Mouse (Mus musculus): ENCODE measurements around the gene Tagln2. TPM values are rescaled to one million over a fixed set of nuclear protein-coding genes. Genes with fewer than 3 reads are reported as not detected.

Gene Tagln2
- total RNA-seq, 1 experiment = 131 TPM

DNA sequence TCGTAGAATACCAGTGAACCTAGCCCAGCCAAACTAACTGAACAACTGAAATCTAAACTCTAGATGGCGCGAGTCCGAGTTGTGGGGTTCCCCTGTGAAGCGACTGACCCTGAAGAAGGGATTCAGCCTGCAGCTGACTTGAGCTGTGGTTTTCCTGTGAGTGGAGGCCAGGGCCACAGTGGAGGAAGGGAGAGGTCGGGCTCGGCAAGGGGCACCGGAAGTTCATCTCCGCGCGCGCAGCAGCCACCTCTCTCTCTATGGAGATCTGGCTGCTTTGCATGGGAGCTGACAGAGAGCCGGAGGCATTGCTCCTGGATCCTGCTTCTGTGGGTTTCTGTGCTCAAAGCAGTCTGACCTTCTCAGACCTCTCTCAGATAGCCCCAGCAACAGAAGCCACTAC lies 13.1 kb downstream of the Tagln2 start:
- Histone ChIP-seq H3K36me3 (ENCODE audit: control insufficient read depth, insufficient read depth, low read length, poor library complexity, severe bottlenecking) (no peaks in the 10 kb centered on the region), H3K4me1 (ENCODE audit: control insufficient read depth in 2 of 2, insufficient read depth in 2 of 2, low read length in 2 of 2, poor library complexity in 1 of 2) (peaks cover 2 to 28% of the 10 kb centered on the region in 2 experiments; a peak in 3 of 4 replicates), H3K9me3 (ENCODE audit: control insufficient read depth, insufficient read depth, low read depth, low read length) (no peaks in the 10 kb centered on the region), H3K27ac (ENCODE audit: insufficient read depth, low read depth, low read length, poor library complexity, severe bottlenecking) (no peak overlapping the region), H3K9ac (ENCODE audit: insufficient read depth, low read depth, low read length, poor library complexity, severe bottlenecking) (no peak overlapping the region), H3K4me3 (ENCODE audit: insufficient read depth in 1 of 2, low read depth in 1 of 2, low read length in 2 of 2, poor library complexity in 1 of 2, severe bottlenecking in 1 of 2) (peak overlapping the region in 1 of 2 experiments; percentile 22; a peak in 1 of 4 replicates)
- in situ Hi-C loops (cut with MboI; ENCODE audit: low sequenced_read_pairs in 2 of 2, unreplicated experiment in 2 of 2) = no loop called here
- TF ChIP-seq MAFK (IDR thresholded peaks at IDR 0.05; ENCODE audit: insufficient read depth, low read depth, low read length) = no peak
- no peak for TF ChIP-seq CHD2 (IDR thresholded peaks at IDR 0.05; ENCODE audit: low read depth, low read length)
- no peak for TF ChIP-seq HCFC1 (IDR thresholded peaks at IDR 0.05; ENCODE audit: borderline replicate concordance, insufficient read depth, low read length)
- TF ChIP-seq ZNF384 (IDR thresholded peaks at IDR 0.05; ENCODE audit: low read depth, low read length) = no peak
- TF ChIP-seq ZC3H11A (IDR thresholded peaks at IDR 0.05; ENCODE audit: borderline replicate concordance, low read depth, low read length) = no peak
- no peak for DNase-seq (ENCODE audit: low read depth, low spot score)

DNA sequence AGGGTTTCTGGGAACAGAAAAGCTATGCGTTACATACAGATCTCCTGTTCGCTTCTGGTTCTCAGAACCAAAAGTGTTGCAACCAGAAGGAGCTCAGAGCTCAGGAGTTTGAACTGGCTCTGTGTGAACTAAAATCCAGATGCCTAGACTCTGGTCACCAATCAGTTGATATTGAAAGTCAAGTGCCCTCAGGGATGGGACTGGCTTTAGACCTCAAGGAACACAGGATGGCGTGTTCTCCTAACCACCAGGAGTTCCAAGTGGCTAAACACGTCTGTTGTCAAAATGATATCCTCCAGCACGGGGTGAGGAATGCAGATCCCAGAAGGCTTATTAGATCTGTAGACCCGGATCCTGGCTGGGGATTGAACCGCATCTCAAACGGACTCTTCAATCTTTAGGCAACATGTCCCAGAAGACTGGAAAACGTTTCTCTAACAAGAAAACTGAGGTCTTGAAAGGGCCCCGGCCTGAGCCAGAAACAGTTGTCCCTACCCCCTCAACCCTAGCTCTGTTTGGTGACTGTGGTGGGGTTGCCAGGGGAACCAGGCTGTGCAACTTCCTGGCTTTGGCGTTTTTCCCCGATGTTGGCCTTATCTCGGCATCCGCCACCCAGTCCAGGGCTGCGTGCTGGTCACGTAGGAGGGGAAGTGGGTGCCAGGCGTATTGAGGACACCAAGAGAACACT lies 13.8 kb downstream of the Tagln2 start:
- Histone ChIP-seq H3K4me1 (ENCODE audit: control insufficient read depth in 2 of 2, insufficient read depth in 2 of 2, low read length in 2 of 2, poor library complexity in 1 of 2) (peaks cover 2 to 28% of the 10 kb centered on the region in 2 experiments; a peak in 3 of 4 replicates), H3K27ac (ENCODE audit: insufficient read depth, low read depth, low read length, poor library complexity, severe bottlenecking) (no peak overlapping the region), H3K9ac (ENCODE audit: insufficient read depth, low read depth, low read length, poor library complexity, severe bottlenecking) (peak overlapping the region; percentile 4; the same call in 1 of the 2 replicates), H3K9me3 (ENCODE audit: control insufficient read depth, insufficient read depth, low read depth, low read length) (no peaks in the 10 kb centered on the region), H3K36me3 (ENCODE audit: control insufficient read depth, insufficient read depth, low read length, poor library complexity, severe bottlenecking) (no peaks in the 10 kb centered on the region), H3K4me3 (ENCODE audit: insufficient read depth in 1 of 2, low read depth in 1 of 2, low read length in 2 of 2, poor library complexity in 1 of 2, severe bottlenecking in 1 of 2) (peak overlapping the region in 1 of 2 experiments; percentile 22; a peak in 1 of 4 replicates)
- DNase-seq (ENCODE audit: low read depth, low spot score) = no peak
- TF ChIP-seq ZC3H11A (IDR thresholded peaks at IDR 0.05; ENCODE audit: borderline replicate concordance, low read depth, low read length) (no peak), CHD2 (IDR thresholded peaks at IDR 0.05; ENCODE audit: low read depth, low read length) (no peak), ZNF384 (IDR thresholded peaks at IDR 0.05; ENCODE audit: low read depth, low read length) (no peak), MAFK (IDR thresholded peaks at IDR 0.05; ENCODE audit: insufficient read depth, low read depth, low read length) (no peak)
- in situ Hi-C loops (cut with MboI; ENCODE audit: low sequenced_read_pairs in 2 of 2, unreplicated experiment in 2 of 2) = no loop called here

DNA sequence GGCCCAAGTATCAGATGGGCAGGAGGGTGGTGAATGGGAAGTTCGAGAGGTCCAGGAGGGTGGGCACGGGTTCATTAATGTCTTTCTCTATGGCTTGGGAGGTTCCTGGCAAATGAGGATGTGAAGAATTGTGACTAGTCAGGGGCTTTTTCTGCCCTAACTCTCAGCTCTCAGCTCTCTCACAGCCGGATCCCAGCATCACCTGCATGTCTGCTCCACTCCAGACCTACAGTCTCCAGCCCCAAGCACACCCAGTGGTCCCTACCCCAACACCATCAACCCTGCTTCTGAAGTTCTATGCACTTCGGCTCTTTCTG lies 14.3 kb downstream of the Tagln2 start:
- DNase-seq (ENCODE audit: low read depth, low spot score) = no peak
- TF ChIP-seq CHD2 (IDR thresholded peaks at IDR 0.05; ENCODE audit: low read depth, low read length) (no peak), HCFC1 (IDR thresholded peaks at IDR 0.05; ENCODE audit: borderline replicate concordance, insufficient read depth, low read length) (no peak), MAFK (IDR thresholded peaks at IDR 0.05; ENCODE audit: insufficient read depth, low read depth, low read length) (no peak), ZNF384 (IDR thresholded peaks at IDR 0.05; ENCODE audit: low read depth, low read length) (no peak), ZC3H11A (IDR thresholded peaks at IDR 0.05; ENCODE audit: borderline replicate concordance, low read depth, low read length) (no peak)
- Histone ChIP-seq H3K9ac (ENCODE audit: insufficient read depth, low read depth, low read length, poor library complexity, severe bottlenecking) (peak overlapping the region; percentile 4; the same call in 1 of the 2 replicates), H3K27ac (ENCODE audit: insufficient read depth, low read depth, low read length, poor library complexity, severe bottlenecking) (no peak overlapping the region), H3K4me3 (ENCODE audit: insufficient read depth in 1 of 2, low read depth in 1 of 2, low read length in 2 of 2, poor library complexity in 1 of 2, severe bottlenecking in 1 of 2) (no peak overlapping the region), H3K4me1 (ENCODE audit: control insufficient read depth in 2 of 2, insufficient read depth in 2 of 2, low read length in 2 of 2, poor library complexity in 1 of 2) (peaks cover 2 to 31% of the 10 kb centered on the region in 2 experiments; a peak in 3 of 4 replicates), H3K36me3 (ENCODE audit: control insufficient read depth, insufficient read depth, low read length, poor library complexity, severe bottlenecking) (no peaks in the 10 kb centered on the region), H3K9me3 (ENCODE audit: control insufficient read depth, insufficient read depth, low read depth, low read length) (no peaks in the 10 kb centered on the region)
- in situ Hi-C loops (cut with MboI; ENCODE audit: low sequenced_read_pairs in 2 of 2, unreplicated experiment in 2 of 2) = no loop called here

DNA sequence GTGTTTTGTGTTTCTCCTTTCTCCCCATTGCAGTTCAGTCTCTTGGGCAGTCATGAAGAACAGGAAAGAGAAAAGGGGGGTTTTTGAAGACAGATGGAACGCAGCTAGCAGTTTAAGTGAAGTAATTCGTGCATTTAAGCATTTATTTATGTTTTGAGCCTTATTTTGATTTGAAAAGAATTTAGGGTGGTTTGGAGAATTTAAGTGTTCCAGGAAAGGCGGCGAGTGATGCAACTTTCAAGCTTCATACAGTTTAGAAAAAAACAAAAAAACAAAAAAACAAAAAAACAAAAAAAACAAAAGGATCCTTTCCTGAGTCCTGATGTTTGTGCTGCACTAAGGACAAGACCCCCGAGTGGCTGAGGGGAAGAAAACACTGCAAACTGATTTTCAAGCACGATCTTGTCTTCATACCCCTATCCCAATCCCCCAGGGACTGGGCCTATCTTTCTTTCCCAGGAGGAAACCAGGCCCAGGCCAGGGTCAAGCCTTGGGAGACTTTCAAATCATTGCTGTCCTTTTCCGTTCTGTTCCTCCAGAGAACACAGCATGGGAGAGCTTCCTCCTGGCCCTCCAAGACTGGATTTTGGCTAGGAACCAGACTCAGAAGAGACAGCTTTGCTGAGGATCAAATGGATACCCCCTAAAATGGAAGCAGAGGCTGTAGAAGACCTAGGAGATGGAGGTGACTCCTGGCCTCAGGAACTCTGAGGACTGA lies 14.9 kb downstream of the Tagln2 start:
- H3K9ac ChIP-seq (ENCODE audit: insufficient read depth, low read depth, low read length, poor library complexity, severe bottlenecking) = peak overlapping the region; percentile 4; the same call in 1 of the 2 replicates
- H3K27ac ChIP-seq (ENCODE audit: insufficient read depth, low read depth, low read length, poor library complexity, severe bottlenecking) = no peak overlapping the region
- TF ChIP-seq MAFK (IDR thresholded peaks at IDR 0.05; ENCODE audit: insufficient read depth, low read depth, low read length) (no peak), ZNF384 (IDR thresholded peaks at IDR 0.05; ENCODE audit: low read depth, low read length) (0 out of 2 replicates have a peak, but pooled peaks have one; percentile 10)
- peaks cover 2 to 34% of the 10 kb centered on the region in 2 experiments; a peak in 3 of 4 replicates for H3K4me1 ChIP-seq (ENCODE audit: control insufficient read depth in 2 of 2, insufficient read depth in 2 of 2, low read length in 2 of 2, poor library complexity in 1 of 2)
- H3K36me3 ChIP-seq (ENCODE audit: control insufficient read depth, insufficient read depth, low read length, poor library complexity, severe bottlenecking) = no peaks in the 10 kb centered on the region
- in situ Hi-C loops (cut with MboI; ENCODE audit: low sequenced_read_pairs in 2 of 2, unreplicated experiment in 2 of 2) = no loop called here
- no peaks in the 10 kb centered on the region for H3K9me3 ChIP-seq (ENCODE audit: control insufficient read depth, insufficient read depth, low read depth, low read length)
- no peak overlapping the region for H3K4me3 ChIP-seq (ENCODE audit: insufficient read depth in 1 of 2, low read depth in 1 of 2, low read length in 2 of 2, poor library complexity in 1 of 2, severe bottlenecking in 1 of 2)
- DNase-seq (ENCODE audit: low read depth, low spot score) = no peak

All from ES-E14 (cell line).